Mouse (Mus musculus) hindbrain, postnatal 0 days (tissue): Measurements from ENCODE around the gene Defa2. TPM values are rescaled to one million over a fixed set of nuclear protein-coding genes. Genes with fewer than 3 reads are reported as not detected.
"Not testable (repeated sequence)": the region's sequence is repeated elsewhere in the genome, so short reads cannot be mapped to it uniquely, and the experiment has no call there.

Experiments used
- ATAC-seq: fragments of 200-750 bp; cut with Nextera tagmentation; 2 replicates; pipeline ENCODE4 v1.8.0; 2017; ENCODE audit warnings: mild to moderate bottlenecking, moderate TSS enrichment, moderate library complexity
- DNase-seq: peaks from one replicate; pipeline ENCODE4 v3.0.0-alpha.2; 2015; ENCODE audit warnings: low spot score
- H3K27ac ChIP-seq: fragments of 300-500 bp; sonication (generic); 2 replicates; pipeline ENCODE4 v1.5.1; 2014; ENCODE audit warnings: mild to moderate bottlenecking
- H3K27me3 ChIP-seq: fragments of 300-500 bp; sonication (generic); 2 replicates; pipeline ENCODE4 v1.6.1; 2014; ENCODE audit warnings: low read length, mixed read lengths; ENCODE audit not compliant: insufficient read depth
- H3K36me3 ChIP-seq: fragments of 300-500 bp; sonication (generic); 2 replicates; pipeline ENCODE4 v1.6.1; 2014; ENCODE audit warnings: low read length, mixed read lengths; ENCODE audit not compliant: insufficient read depth
- H3K4me1 ChIP-seq: fragments of 300-500 bp; sonication (generic); 2 replicates; pipeline ENCODE4 v1.6.1; 2014; ENCODE audit warnings: antibody characterized with exemption, low read length, mixed read lengths; ENCODE audit not compliant: insufficient read depth
- H3K4me2 ChIP-seq: fragments of 300-500 bp; sonication (generic); 2 replicates; pipeline ENCODE4 v1.6.1; 2014; ENCODE audit warnings: low read depth, mild to moderate bottlenecking, low read length, moderate library complexity, mixed read lengths
- H3K4me3 ChIP-seq: fragments of 300-500 bp; sonication (generic); 2 replicates; pipeline ENCODE4 v1.5.1; 2014; ENCODE audit warnings: low read length
- H3K9ac ChIP-seq: fragments of 300-500 bp; sonication (generic); replicated peaks from 2 replicates; pipeline ENCODE4 v1.6.1; 2014; ENCODE audit warnings: mild to moderate bottlenecking, low read length, moderate library complexity, mixed read lengths
- H3K9me3 ChIP-seq: fragments of 300-500 bp; sonication (generic); 2 replicates; pipeline ENCODE4 v1.6.1; 2016; ENCODE audit warnings: low read length, mixed read lengths
- WGBS: fragments of 180-500 bp; shearing (Covaris S2); extraction: QIAGEN DNeasy Blood & Tissue Kit; methylation state at CpG from one replicate; pipeline ENCODE4 v1.1.7; 2014; 5-methylcytosine and 5-hydroxymethylcytosine counted together
- polyA plus RNA-seq: library from polyadenylated mRNA; unstranded; fragments of >200 nt; fragmentation: Nextera tagmentation; extraction: Ambion mirVana; gene quantifications from 2 replicates; pipeline ENCODE4 v1.2.1, GENCODE M21; 2015
- total RNA-seq: library from RNA; depleted of rRNA; stranded (reverse); fragments of >200 nt; gene quantifications from 2 replicates; pipeline ENCODE4 v1.2.3, GENCODE M21; 2014; rRNA removed

Defa2 gene
- total RNA-seq (not detected in 2 replicates), polyA plus RNA-seq (not detected in 2 replicates)

GRCm38 (mm10) chr8:21378215-21378614, at the start of gene Defa2:
Gene Defa2 (plus strand): TSS chr8:21378515.
- ATAC-seq, DNase-seq, H3K4me1 ChIP-seq, H3K4me3 ChIP-seq, H3K27me3 ChIP-seq, H3K36me3 ChIP-seq, H3K9me3 ChIP-seq, H3K4me2 ChIP-seq, H3K27ac ChIP-seq, H3K9ac ChIP-seq: not testable (repeated sequence)
- WGBS = no CpG with 5 or more reads among the region's 2 CpGs

GRCm38 (mm10) chr8:21391511-21391910, 13.2 kb downstream of the Defa2 start, which contains the start of gene Defa33:
Gene Defa33 (plus strand): TSS chr8:21391811.
- not testable (repeated sequence) for H3K4me2 ChIP-seq, DNase-seq, H3K9me3 ChIP-seq, H3K27ac ChIP-seq, H3K4me3 ChIP-seq, H3K27me3 ChIP-seq, H3K9ac ChIP-seq, H3K4me1 ChIP-seq, ATAC-seq, H3K36me3 ChIP-seq
- no CpG with 5 or more reads among the region's 2 CpGs for WGBS

DNA sequence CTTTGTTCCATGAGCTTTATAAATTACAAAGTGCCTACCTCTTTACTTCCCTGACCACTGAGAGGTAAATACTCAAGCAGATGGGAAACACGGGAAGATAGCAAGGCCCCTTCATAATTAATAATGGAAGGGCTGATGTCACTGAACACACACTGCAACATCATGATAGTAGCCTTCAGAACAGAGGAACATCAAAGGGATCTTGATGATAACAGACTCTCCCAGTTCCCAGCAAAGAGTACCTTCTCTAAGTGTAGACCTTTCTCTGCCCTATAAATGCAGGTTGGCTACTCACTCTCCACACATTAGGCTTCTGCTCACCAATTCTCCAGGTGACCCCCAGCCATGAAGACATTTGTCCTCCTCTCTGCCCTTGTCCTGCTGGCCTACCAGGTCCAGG, 48.8 kb downstream of the Defa2 start, which contains the start of gene Defa36:
Gene Defa36, plus strand, starts transcription at position 301 of the 400 bp plus-strand sequence.
- not testable (repeated sequence) for DNase-seq, H3K9ac ChIP-seq, H3K27me3 ChIP-seq, H3K4me2 ChIP-seq, H3K4me1 ChIP-seq, H3K9me3 ChIP-seq, H3K36me3 ChIP-seq, H3K4me3 ChIP-seq, ATAC-seq, H3K27ac ChIP-seq
- WGBS = no CpG with 5 or more reads among the region's 1 CpGs

Other genes with a start within 250 kb of the Defa2 start
- not detected in 2 replicates for gene Defa30, start 243.9 kb upstream of the Defa2 start, total RNA-seq
- not detected in 2 replicates for gene Defa30, start 243.9 kb upstream of the Defa2 start, polyA plus RNA-seq
- not detected in 2 replicates for gene Defa22, start 216.2 kb upstream of the Defa2 start, total RNA-seq
- not detected in 2 replicates for gene Defa22, start 216.2 kb upstream of the Defa2 start, polyA plus RNA-seq
- not detected in 2 replicates for gene Defa31, start 186.9 kb upstream of the Defa2 start, total RNA-seq
- gene Defa31, start 186.9 kb upstream of the Defa2 start, polyA plus RNA-seq = not detected in 2 replicates
- not detected in 2 replicates for gene Gm15293, start 177.0 kb upstream of the Defa2 start, total RNA-seq
- not detected in 2 replicates for gene Gm15293, start 177.0 kb upstream of the Defa2 start, polyA plus RNA-seq
- gene Gm15292, start 128.8 kb upstream of the Defa2 start, total RNA-seq = not detected in 2 replicates
- gene Gm15292, start 128.8 kb upstream of the Defa2 start, polyA plus RNA-seq = not detected in 2 replicates
- gene Defa27, start 63.0 kb upstream of the Defa2 start, total RNA-seq = not detected in 2 replicates
- not detected in 2 replicates for gene Defa27, start 63.0 kb upstream of the Defa2 start, polyA plus RNA-seq
- not detected in 2 replicates for gene Defa29, start 51.5 kb upstream of the Defa2 start, total RNA-seq
- not detected in 2 replicates for gene Defa29, start 51.5 kb upstream of the Defa2 start, polyA plus RNA-seq
- not detected in 2 replicates for gene Defa33, start 13.3 kb downstream of the Defa2 start, total RNA-seq
- not detected in 2 replicates for gene Defa33, start 13.3 kb downstream of the Defa2 start, polyA plus RNA-seq
- gene Defa36, start 48.9 kb downstream of the Defa2 start, total RNA-seq = not detected in 2 replicates
- gene Defa36, start 48.9 kb downstream of the Defa2 start, polyA plus RNA-seq = not detected in 2 replicates
- not detected in 2 replicates for gene Gm7849, start 78.0 kb downstream of the Defa2 start, total RNA-seq
- not detected in 2 replicates for gene Gm7849, start 78.0 kb downstream of the Defa2 start, polyA plus RNA-seq
- not detected in 2 replicates for gene Defa20, start 130.7 kb downstream of the Defa2 start, total RNA-seq
- gene Defa20, start 130.7 kb downstream of the Defa2 start, polyA plus RNA-seq = not detected in 2 replicates
- gene Defa32, start 150.5 kb downstream of the Defa2 start, total RNA-seq = not detected in 2 replicates
- gene Defa32, start 150.5 kb downstream of the Defa2 start, polyA plus RNA-seq = not detected in 2 replicates
- gene Defa37, start 186.9 kb downstream of the Defa2 start, total RNA-seq = not detected in 2 replicates
- gene Defa37, start 186.9 kb downstream of the Defa2 start, polyA plus RNA-seq = not detected in 2 replicates
- gene Defa28, start 204.5 kb downstream of the Defa2 start, total RNA-seq = not detected in 2 replicates
- not detected in 2 replicates for gene Defa28, start 204.5 kb downstream of the Defa2 start, polyA plus RNA-seq
- gene Gm7861, start 216.0 kb downstream of the Defa2 start, total RNA-seq = not detected in 2 replicates
- gene Gm7861, start 216.0 kb downstream of the Defa2 start, polyA plus RNA-seq = not detected in 2 replicates
- not detected in 2 replicates for gene Defa26, start 239.7 kb downstream of the Defa2 start, total RNA-seq
- not detected in 2 replicates for gene Defa26, start 239.7 kb downstream of the Defa2 start, polyA plus RNA-seq